Mouse (Mus musculus): ENCODE measurements at regions not wholly inside any gene's neighbourhood (a gene's known extent, or its start where the extent isn't known, plus 50 kb on each side); places are given as distances from the start of the nearest gene placed in this dataset.
A peak's percentile ranks its signal among the peaks of the same experiment; 100 is the strongest.

DNA sequence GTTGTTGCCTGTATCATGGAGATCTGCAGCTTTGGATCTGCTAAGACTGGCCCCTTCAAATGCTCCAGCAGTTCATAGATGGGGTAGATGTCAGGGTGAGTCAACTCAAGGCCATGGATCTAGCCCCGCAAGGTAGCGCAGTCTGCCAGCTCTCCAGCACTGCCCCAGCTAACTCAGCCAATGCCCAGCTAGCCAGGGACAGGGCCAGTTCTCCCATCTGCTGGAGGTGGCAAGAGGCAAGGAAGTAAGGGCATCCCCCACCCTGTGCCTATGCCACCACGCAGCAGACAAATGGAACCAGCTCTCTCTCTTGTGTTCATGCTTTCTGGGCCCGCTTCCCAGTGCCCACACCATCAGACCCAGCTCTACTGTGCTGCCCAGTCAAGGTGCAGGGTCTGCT is 102.5 kb downstream of the Foxb1 start:
- no peak for DNase-seq

- DNase-seq = peak in 1 of 2 experiments; percentile 10
Measured at GRCm38 (mm10) chr9:69656053-69656452, 104.7 kb downstream of the Foxb1 start.

DNA sequence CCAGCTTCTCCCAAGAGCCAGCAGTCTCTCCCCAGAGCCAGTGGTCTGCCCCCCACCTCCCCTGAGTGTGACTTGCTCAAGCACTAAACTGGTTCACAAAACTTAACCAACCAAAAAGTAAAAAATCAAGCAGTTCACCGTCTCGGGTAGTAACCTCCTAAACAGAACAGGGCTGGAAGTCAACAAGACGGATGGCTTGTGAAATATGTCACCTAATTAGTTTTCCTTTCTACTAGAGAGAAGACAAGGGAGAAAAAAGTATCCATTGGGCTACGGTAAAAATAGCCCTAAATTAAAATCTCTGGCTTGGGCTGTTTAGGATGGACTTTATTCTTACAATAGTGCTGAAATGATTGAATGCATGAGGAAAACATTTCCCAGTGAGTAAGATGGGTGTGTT is 108.6 kb downstream of the Foxb1 start:
- no peak for DNase-seq

DNA sequence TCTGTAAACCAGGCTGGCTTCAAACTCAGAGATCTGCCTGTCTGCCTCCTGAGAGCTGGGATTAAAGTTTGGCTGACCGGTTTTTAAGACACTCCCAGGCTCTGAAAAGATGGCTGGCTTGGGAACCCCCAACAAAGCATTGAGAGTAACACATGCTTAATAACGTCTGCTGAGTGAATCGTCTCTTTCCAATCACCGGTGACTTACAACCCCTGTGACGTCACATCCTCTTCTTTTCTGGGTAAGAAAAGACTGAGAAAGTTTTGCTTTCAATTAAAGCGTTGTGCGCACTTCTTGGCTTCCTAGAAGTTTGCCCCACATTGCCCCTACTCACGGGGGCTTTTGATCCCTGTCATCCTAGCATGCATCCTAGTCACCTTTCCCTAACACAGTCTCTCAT is 109.1 kb downstream of the Foxb1 start:
- DNase-seq = no peak

GRCm38 (mm10) chr9:69642591-69642990 is 118.1 kb downstream of the Foxb1 start:
- no peak for DNase-seq

DNA sequence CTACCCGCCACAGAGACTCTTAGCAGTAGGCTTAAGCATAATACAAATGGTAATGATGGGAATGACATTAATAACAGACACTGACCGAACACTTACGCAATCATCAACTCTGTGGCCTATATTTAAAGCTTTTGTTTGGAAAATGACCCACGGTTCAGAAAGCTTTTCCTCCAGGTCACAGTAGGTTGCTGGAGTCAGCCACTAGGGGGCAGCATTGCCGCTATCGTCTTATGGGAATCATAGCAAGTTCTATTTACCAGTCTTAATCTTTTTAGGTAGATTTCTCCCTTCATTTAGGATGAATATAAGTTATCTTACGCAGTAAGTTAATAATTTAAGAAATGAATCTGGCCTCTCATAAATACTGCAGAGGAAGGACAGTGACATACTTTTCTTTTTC is 137.4 kb downstream of the Foxb1 start:
- peak; percentile 29 to 50 for DNase-seq

GRCm38 (mm10) chr9:69621006-69621405 is 139.7 kb downstream of the Foxb1 start:
- no peak for DNase-seq

GRCm38 (mm10) chr9:69617328-69617727 is 143.4 kb downstream of the Foxb1 start:
- DNase-seq = no peak

DNA sequence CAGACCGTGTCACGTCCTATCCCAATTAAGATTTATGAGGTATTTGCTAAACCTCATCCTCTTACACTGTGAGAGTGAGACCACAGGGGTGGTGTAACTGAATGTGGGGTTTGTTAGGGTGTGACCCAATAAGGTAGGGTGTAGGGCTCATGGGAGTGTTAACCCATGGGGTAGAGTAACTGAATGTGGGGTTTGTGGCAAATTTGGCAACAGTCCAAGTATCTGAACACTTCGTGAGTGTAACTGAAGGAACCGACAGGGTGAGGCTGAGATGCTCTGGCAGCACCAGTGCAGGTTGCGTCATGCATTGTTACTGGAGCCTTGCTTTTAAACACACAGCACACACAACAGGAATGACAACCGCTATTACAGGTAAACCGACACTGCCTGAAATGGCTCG is 144.1 kb downstream of the Anxa2 start:
- no peak for DNase-seq

GRCm38 (mm10) chr9:69592329-69593062 is 139.1 kb downstream of the Anxa2 start:
- DNase-seq = no peak

GRCm38 (mm10) chr9:69588846-69589245 is 135.4 kb downstream of the Anxa2 start:
- no peak for DNase-seq

DNA sequence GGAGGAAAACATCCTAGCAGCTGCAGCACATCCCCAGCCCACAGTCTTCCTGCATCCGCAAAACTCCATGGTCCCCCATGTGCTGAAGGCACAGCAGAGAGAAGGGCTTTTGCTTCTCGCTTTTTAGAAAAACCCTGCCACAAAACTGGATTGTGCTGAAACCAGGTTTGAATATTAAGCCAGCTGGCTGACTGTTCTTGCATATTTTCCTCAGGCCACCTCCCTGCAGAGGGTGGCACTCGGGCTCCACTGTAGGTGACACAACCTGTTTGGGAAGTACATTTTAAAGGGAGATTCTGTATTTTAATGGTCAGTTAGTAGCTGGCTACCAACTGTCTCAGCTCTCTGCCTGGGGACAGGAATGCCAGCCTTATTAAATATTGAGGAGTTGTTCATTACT is 133.7 kb downstream of the Anxa2 start:
- DNase-seq = no peak

DNA sequence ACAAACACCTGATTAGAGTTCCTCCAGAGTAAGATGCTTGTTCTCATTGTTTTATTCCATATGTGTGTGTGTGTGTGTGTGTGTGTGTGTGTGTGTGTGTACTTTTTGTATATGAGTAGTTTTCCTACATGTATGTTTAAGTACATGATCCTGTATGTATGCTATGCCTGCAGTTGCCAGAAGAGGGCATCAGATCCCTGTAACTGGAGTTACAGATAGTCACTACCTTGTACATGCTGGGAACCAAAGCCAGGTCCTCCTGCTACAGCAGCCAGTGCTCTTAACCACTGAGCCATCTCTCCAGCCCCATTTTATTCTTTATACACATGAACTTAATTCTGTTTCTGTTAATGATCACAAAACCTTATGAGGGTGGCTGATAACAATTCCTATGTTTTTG is 127.8 kb downstream of the Anxa2 start:
- DNase-seq = no peak

GRCm38 (mm10) chr9:69577661-69578405 is 124.4 kb downstream of the Anxa2 start:
- DNase-seq = no peak

GRCm38 (mm10) chr9:69575386-69575785 is 122.0 kb downstream of the Anxa2 start:
- no peak for DNase-seq

DNA sequence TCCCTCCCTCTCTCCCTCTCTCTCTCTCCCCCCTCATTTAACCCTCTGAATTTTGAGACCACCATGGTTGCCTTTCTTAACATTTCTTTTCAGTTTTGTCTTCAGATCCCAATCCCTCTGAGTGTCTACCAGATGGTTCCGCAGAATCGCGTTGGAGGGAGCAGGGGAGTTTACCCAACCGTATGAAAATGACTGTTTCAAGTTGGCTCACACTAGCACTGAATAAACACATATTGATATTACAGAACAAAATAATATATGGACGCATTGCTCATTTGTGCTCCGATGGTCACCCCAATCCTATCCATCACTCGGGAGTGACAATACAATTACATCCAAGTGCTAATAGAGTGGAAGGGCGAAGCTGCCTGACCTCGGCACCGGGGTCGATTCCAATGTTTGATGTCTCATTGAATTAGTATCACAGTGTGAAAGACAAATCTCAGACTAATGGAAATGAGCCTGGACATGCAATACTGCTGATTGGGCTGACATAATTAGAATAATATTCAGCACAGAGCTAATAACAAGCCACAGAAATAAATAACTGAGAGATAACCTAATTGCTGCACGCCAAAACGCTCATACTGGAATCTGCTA is 115.3 kb downstream of the Anxa2 start:
- DNase-seq = peak; percentile 24 to 38

DNA sequence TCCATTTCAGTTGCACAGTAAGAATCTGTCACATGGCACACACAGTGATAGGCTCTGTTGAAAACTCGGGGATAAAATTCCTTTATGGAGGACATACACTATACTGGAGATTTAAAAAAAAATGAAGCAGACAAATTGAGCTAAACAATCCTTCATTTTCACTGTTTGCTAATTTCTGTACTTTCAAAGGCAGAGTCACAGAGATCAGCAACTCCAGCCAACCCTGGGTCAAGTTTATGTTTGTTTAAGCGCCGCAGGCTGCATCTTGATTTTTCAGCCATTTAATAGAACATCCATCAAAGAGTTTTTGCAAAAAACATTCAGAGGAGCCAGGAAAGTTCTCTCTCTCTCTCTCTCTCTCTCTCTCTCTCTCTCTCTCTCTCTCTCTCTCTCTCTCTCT is 114.8 kb downstream of the Anxa2 start:
- no peak for DNase-seq

- no peak for DNase-seq
Measured at GRCm38 (mm10) chr9:69566996-69567395, 113.6 kb downstream of the Anxa2 start.

DNA sequence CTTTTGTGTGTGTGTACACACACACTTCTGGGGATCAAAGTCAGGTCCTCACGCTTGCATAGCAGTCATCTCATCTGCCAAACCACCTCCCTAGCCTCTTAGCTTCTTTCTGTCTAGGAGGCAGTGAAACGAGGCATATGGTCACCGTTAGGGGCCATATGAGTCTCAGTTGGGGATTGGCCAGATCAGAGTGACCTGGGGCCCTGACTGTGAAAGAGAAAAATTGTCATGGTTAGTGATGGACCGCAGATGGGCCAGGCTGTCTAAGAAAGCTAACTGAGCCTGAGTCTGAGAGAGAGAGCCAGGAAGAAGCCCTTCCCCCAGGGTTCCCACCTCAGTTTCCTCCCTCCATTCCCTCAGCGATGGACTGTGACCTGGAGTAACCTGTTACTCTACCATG is 89.8 kb downstream of the Anxa2 start:
- no peak for DNase-seq

Data from layer of hippocampus, postnatal 36 days (tissue).